Mouse (Mus musculus) hindbrain, embryonic 14.5 days (tissue): ENCODE data around the gene Nccrp1. TPM values are rescaled to one million over a fixed set of nuclear protein-coding genes. Genes with fewer than 3 reads are reported as not detected.

Source experiments
- ATAC-seq: fragments of 200-750 bp; cut with Nextera tagmentation; 2 replicates; pipeline ENCODE4 v1.8.0; 2017; ENCODE audit warnings: moderate number of reproducible peaks, mild to moderate bottlenecking, moderate TSS enrichment, moderate library complexity; ENCODE audit not compliant: low FRiP score
- DNase-seq: peaks from one replicate; pipeline ENCODE4 v3.0.0-alpha.2; 2015; ENCODE audit warnings: low spot score
- H3K27ac ChIP-seq: fragments of 300-500 bp; sonication (generic); 2 replicates; pipeline ENCODE4 v1.5.1; 2014; ENCODE audit warnings: mild to moderate bottlenecking, moderate library complexity
- H3K27me3 ChIP-seq: fragments of 300-500 bp; sonication (generic); 2 replicates; pipeline ENCODE4 v1.6.1; 2014; ENCODE audit warnings: mild to moderate bottlenecking, low read length, mixed read lengths; ENCODE audit not compliant: control insufficient read depth, insufficient read depth
- H3K36me3 ChIP-seq: fragments of 300-500 bp; sonication (generic); replicated peaks from 2 replicates; pipeline ENCODE4 v1.6.1; 2014; ENCODE audit not compliant: control insufficient read depth, insufficient read depth
- H3K4me1 ChIP-seq: fragments of 300-500 bp; sonication (generic); replicated peaks from 2 replicates; pipeline ENCODE4 v1.6.1; 2014; ENCODE audit warnings: antibody characterized with exemption, low read length, mixed read lengths; ENCODE audit not compliant: control insufficient read depth, insufficient read depth
- H3K4me2 ChIP-seq: fragments of 300-500 bp; sonication (generic); replicated peaks from 2 replicates; pipeline ENCODE4 v1.6.1; 2014; ENCODE audit warnings: mild to moderate bottlenecking, moderate library complexity
- H3K4me3 ChIP-seq: fragments of 300-500 bp; sonication (generic); replicated peaks from 2 replicates; pipeline ENCODE4 v1.5.1; 2014; ENCODE audit warnings: mild to moderate bottlenecking, low read length
- H3K9ac ChIP-seq: fragments of 300-500 bp; sonication (generic); 2 replicates; pipeline ENCODE4 v1.6.1; 2014
- H3K9me3 ChIP-seq: fragments of 300-500 bp; sonication (generic); 2 replicates; pipeline ENCODE4 v1.6.1; 2016; ENCODE audit warnings: low read length; ENCODE audit not compliant: control insufficient read depth
- WGBS: fragments of 180-500 bp; shearing (Covaris S2); extraction: QIAGEN DNeasy Blood & Tissue Kit; methylation state at CpG from one replicate; pipeline ENCODE4 v1.1.7; 2014; 5-methylcytosine and 5-hydroxymethylcytosine counted together
- polyA plus RNA-seq: library from polyadenylated mRNA; unstranded; fragments of >200 nt; fragmentation: Nextera tagmentation; extraction: Ambion mirVana; gene quantifications from 2 replicates; pipeline ENCODE4 v1.2.1, GENCODE M21; 2014

Gene Nccrp1
- 0.12 and 0.13 TPM in 2 replicates for polyA plus RNA-seq

DNA sequence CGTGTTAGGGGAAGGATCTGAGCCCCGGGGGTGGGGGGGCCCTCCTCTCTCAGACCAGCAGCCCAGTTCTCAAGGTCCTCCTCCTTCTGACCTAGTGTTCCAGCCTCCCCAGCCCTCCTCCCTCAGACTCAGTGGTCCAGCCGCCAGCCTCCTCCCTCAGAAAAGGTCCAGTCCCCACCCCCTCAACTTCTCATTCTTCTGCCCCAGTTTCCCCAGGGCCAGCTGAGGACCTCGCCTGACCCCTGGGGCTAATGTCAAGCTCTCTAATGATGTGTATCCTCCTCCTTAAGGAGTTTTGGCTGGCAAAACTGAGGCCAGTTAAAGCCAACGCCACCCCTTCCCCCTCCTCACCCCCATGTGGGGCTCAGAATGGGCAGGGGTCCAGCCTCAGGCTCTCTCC is at the start of gene Nccrp1:
Gene Nccrp1 (minus strand): TSS at position 101 of the 400 bp plus-strand sequence.
- H3K27ac ChIP-seq, result no peak within 1 kb of the TSS
- peaks cover 10% of the 10 kb centered on the region; the same call in 1 of the 2 replicates for H3K4me1 ChIP-seq
- H3K36me3 ChIP-seq, result no peaks in the 10 kb centered on the region
- peaks cover 42% of the 10 kb centered on the region for H3K27me3 ChIP-seq
- H3K4me2 ChIP-seq, result peak within 1 kb of the TSS; percentile 55
- DNase-seq, result no peak
- peak within 1 kb of the TSS; percentile 23 for H3K4me3 ChIP-seq
- no peaks in the 10 kb centered on the region for H3K9me3 ChIP-seq
- H3K9ac ChIP-seq, result peak within 1 kb of the TSS; percentile 54
- WGBS, result 5% methylated on average over 5 of the region's 5 CpGs
- no peak for ATAC-seq

DNA sequence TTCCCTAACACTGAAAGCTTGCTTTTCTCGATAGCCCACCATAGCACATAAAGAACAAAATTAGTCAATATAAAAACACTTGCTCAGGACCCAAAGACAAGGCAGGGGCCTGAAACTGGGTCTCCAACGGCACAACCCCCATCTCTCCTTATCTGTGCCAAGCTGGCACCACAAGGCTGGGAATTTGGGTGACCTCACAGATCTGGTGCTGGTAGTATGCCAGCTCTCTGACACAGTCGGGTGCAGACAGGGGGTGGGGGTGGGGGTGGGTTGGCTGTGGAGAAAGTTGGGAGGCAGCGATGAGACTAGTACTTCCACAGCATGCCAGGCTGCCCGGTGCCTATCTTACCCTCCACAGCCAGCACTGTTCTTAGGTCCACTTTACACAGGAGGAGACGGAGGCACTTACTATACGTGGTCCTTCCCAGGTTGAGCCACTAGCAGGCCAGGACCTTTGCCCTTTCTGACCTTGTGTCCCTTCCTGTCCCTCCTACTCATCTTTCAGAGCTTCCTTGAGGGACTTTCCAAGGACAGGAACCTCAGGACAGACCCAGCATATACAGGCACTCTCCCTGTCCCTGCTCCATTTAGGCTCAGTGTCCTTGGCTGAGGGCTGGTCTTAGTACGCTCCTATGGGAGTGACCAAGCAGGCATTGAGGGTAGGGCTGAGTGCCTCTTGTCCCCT is 48.8 kb upstream of the Nccrp1 start:
- Histone ChIP-seq H3K4me1 (peaks cover 32% of the 10 kb centered on the region), H3K9me3 (no peaks in the 10 kb centered on the region), H3K27ac (no peak overlapping the region), H3K9ac (no peak overlapping the region), H3K36me3 (no peaks in the 10 kb centered on the region), H3K27me3 (no peaks in the 10 kb centered on the region), H3K4me2 (peak overlapping the region; percentile 93), H3K4me3 (no peak overlapping the region)
- ATAC-seq, result no peak
- no peak for DNase-seq
- WGBS, result 73% methylated on average over 8 of the region's 8 CpGs

DNA sequence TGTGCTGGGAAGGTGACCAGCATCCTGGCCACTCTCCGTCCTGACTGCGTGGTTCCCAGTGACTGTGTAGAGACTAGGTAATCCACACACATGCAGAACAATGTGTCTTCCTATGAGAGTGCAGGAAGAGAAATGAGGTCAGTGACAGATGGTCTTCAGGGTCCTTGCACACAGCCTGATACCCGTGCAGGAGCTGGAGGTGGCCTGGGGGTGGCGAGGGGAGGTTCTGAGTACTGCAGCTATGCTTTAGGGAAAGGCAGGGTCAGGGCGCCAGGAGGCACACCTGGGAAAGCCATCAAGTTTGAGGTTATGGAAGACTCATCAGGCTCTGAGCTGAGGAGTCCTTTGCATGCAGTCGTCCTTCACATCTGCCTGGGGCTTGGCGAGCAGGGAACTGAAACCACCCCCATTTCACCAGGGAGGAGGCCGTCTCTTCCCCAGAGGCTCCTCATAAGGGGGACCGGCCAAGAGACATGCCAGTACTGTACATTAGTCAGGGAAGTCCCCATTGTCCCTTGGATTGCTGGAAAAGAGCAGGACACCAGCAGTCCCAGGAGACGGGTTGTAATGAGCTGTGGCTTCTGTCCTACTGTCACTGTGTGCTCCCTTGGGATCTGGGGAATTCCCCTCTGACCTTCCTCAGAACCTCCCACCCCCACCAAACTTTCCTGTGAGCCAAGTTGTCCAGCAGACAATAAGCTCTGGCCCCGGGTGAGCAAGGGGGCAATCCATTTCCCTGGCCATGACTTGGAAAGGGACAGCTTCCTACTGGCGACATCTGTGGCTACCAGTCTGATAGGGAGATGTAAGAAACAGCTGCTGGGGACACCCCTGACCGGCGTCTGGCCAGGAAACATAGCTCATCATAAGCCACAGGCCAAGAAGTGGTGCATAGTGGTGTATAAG is 46.4 kb upstream of the Nccrp1 start:
- Histone ChIP-seq H3K4me3 (no peak overlapping the region), H3K27ac (no peak overlapping the region), H3K4me2 (no peak overlapping the region), H3K36me3 (no peaks in the 10 kb centered on the region), H3K9ac (no peak overlapping the region), H3K27me3 (no peaks in the 10 kb centered on the region), H3K9me3 (no peaks in the 10 kb centered on the region), H3K4me1 (peaks cover 32% of the 10 kb centered on the region)
- ATAC-seq, result no peak
- 46% methylated on average over 14 of the region's 14 CpGs for WGBS
- DNase-seq, result no peak

DNA sequence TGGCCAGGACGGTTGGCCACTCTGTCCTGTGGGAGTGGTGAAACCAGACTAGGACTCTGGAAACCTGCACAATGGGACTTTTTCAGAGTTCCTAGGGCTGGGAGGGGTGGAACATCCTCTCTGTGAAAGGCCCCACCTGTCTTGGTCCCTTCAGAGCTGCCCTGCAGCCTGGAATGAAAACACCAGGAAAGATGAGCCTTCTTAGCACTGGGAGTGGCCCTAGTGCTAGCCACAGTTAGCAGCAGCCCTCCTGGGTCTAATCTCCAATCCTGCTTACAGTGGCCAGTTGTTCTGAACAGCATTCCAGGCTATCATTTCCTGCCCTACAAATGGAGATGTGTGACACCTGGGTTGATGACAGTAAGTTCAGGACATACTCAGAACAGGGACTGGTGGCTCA is 44.8 kb upstream of the Nccrp1 start:
- Histone ChIP-seq H3K4me3 (no peak overlapping the region), H3K36me3 (no peaks in the 10 kb centered on the region), H3K9ac (no peak overlapping the region), H3K4me1 (peaks cover 32% of the 10 kb centered on the region), H3K27me3 (no peaks in the 10 kb centered on the region), H3K9me3 (no peaks in the 10 kb centered on the region), H3K4me2 (no peak overlapping the region), H3K27ac (no peak overlapping the region)
- no peak for ATAC-seq
- WGBS, result 59% methylated on average over 1 of the region's 1 CpGs
- DNase-seq, result no peak

DNA sequence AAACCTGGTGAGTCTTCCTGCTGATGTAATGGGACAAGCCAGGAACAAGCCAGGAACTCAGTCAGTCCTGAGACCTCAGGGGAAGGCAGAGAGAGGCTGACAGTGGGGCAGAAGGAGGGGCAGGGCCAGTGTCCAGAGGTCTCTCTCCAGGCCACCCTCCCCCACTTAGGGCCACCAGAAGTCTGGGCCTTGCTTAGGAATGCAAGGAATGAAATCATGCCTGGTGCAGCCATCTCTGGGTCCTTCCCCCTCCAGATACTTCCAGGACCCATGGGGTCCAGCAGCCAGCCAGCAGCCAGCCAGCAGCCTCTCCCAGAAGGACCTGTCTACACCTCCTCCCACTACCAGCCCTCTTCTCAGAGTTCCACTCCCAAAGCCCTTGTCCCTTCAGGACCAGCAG is 40.6 kb upstream of the Nccrp1 start:
- ATAC-seq, result no peak
- no peak overlapping the region for H3K9ac ChIP-seq

DNA sequence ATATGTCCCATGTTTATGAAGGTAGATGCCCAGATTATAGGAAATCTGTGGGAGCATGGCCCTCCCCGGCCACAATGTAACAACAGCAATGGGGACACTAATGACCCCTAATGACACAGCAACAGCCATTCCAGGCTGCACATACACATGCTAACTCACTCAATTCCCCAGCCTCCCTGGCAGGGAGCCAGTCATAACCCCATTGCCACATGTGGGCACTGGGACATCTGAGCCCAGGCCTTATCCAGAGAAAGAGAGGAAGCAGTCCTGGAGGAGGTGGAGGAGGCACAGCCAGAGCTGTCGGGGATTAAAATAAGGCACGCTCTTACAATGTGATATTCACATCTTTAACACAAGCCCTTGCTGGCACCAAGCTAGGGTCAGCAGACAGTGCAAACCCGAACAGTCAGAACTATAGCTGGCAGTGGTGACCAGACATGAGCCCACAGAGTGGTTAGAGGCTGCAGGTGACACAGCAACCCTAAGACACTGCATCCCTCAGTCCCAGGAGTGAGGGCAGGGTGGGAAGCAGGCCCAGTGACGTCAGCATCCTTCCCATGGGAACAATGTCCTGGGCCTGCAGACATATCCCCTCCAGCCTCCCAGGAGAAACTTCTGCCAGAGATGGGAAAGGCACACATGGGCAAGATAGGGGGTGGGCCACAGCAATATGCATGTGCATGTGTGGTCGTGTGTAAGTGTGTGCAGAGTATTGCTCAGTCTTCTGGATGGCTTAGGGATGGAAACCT is 39.8 kb upstream of the Nccrp1 start:
- no peak overlapping the region for H3K4me3 ChIP-seq
- H3K4me2 ChIP-seq, result no peak overlapping the region
- H3K9ac ChIP-seq, result no peak overlapping the region
- peaks cover 17% of the 10 kb centered on the region; the same call in 1 of the 2 replicates for H3K4me1 ChIP-seq
- DNase-seq, result no peak
- no peaks in the 10 kb centered on the region for H3K9me3 ChIP-seq
- WGBS, result 59% methylated on average over 6 of the region's 6 CpGs
- H3K36me3 ChIP-seq, result no peaks in the 10 kb centered on the region
- no peak overlapping the region for H3K27ac ChIP-seq
- no peak for ATAC-seq
- H3K27me3 ChIP-seq, result no peaks in the 10 kb centered on the region

More for the DNA sequence above, 40.6 kb upstream of the Nccrp1 start:
- H3K4me3 ChIP-seq, result no peak overlapping the region
- H3K4me2 ChIP-seq, result no peak overlapping the region
- H3K4me1 ChIP-seq, result peaks cover 17% of the 10 kb centered on the region; the same call in 1 of the 2 replicates
- no peak overlapping the region for H3K27ac ChIP-seq
- no peaks in the 10 kb centered on the region for H3K9me3 ChIP-seq
- no peaks in the 10 kb centered on the region for H3K36me3 ChIP-seq
- DNase-seq, result no peak
- H3K27me3 ChIP-seq, result no peaks in the 10 kb centered on the region

DNA sequence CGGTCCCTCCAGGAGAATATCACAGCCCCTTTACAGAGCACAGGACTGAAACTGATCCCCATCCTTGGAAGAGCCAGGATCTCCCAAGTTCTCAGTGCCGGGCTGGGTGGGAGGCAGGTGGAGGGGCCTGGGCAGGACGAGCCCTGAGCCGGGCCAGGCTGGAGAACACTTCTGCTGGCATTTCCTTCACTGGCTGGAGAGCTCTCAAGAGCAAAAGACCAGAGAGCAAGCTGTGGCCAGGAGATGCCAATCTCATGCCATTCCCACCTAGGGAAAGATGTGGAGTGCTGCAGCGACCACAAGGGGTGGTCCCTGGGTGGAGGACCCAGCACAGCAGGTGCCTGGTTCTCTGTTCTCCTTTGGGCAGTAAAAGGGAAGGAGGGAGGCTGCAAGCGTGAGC is 37.9 kb upstream of the Nccrp1 start:
- Histone ChIP-seq H3K4me2 (no peak overlapping the region), H3K27me3 (no peaks in the 10 kb centered on the region), H3K27ac (no peak overlapping the region), H3K4me1 (peaks cover 17% of the 10 kb centered on the region; the same call in 1 of the 2 replicates), H3K36me3 (no peaks in the 10 kb centered on the region), H3K9ac (no peak overlapping the region), H3K4me3 (no peak overlapping the region), H3K9me3 (no peaks in the 10 kb centered on the region)
- no peak for DNase-seq
- no peak for ATAC-seq
- WGBS, result 81% methylated on average over 6 of the region's 6 CpGs

DNA sequence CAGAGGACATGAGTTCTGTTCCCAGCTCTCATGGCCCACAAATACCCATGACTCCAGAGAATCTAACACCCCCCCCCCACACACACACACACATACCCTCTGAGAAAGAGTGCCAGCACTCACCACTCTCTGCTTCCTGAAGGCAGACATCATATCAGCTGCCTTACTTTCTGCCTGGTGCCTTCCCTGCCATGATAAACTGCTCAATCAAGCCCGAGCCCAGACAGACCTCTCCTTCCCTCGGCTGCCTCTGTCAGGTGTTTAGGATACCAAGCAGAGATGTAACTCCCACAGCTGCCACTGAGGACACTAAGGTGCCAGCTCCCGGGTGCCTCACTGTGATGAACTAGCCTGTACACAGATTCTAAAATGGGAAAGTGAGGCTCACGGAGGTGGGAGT is 37.4 kb upstream of the Nccrp1 start:
- DNase-seq (no peak), ATAC-seq (no peak)
- no peaks in the 10 kb centered on the region for H3K9me3 ChIP-seq
- no peaks in the 10 kb centered on the region for H3K36me3 ChIP-seq
- H3K4me3 ChIP-seq, result no peak overlapping the region
- H3K4me1 ChIP-seq, result peaks cover 17% of the 10 kb centered on the region; the same call in 1 of the 2 replicates
- no peak overlapping the region for H3K4me2 ChIP-seq
- no peak overlapping the region for H3K9ac ChIP-seq
- H3K27ac ChIP-seq, result no peak overlapping the region
- 75% methylated on average over 4 of the region's 4 CpGs for WGBS
- H3K27me3 ChIP-seq, result no peaks in the 10 kb centered on the region
